Mouse (Mus musculus): ENCODE data around the gene Ttyh3. TPM values are rescaled to one million over a fixed set of nuclear protein-coding genes. Genes with fewer than 3 reads are reported as not detected.

The Ttyh3 gene
- polyA plus RNA-seq, 1 experiment from 2014 or later: 46.4 TPM

GRCm38 (mm10) chr5:140616691-140617090 is 32.1 kb downstream of the Ttyh3 start:
- Histone ChIP-seq H3K9me3 (ENCODE audit: control insufficient read depth, low read length) (no peaks in the 10 kb centered on the region), H3K36me3 (ENCODE audit: control insufficient read depth, insufficient read depth, low read length) (peaks cover 20% of the 10 kb centered on the region), H3K4me1 (ENCODE audit: control insufficient read depth, insufficient read depth, low read length) (peaks cover 19% of the 10 kb centered on the region), H3K27me3 (ENCODE audit: control insufficient read depth, insufficient read depth, low read length) (no peaks in the 10 kb centered on the region), H3K27ac (ENCODE audit: low read depth, low read length) (no peak overlapping the region), H3K4me3 (ENCODE audit: low read depth, low read length) (no peak overlapping the region), H3K4me2 (no peak overlapping the region), H3K9ac (ENCODE audit: low read length) (no peak overlapping the region)
- ATAC-seq (ENCODE audit: low FRiP score) (no peak), DNase-seq (ENCODE audit: low spot score, missing footprints) (no peak)
- whole genome bisulfite sequencing: 76% methylated on average over 9 of the region's 9 CpGs

- Histone ChIP-seq H3K36me3 (ENCODE audit: control insufficient read depth, insufficient read depth, low read length) (peaks cover 20% of the 10 kb centered on the region), H3K27me3 (ENCODE audit: control insufficient read depth, insufficient read depth, low read length) (no peaks in the 10 kb centered on the region), H3K4me2 (no peak overlapping the region), H3K9ac (ENCODE audit: low read length) (no peak overlapping the region), H3K4me3 (ENCODE audit: low read depth, low read length) (no peak overlapping the region), H3K4me1 (ENCODE audit: control insufficient read depth, insufficient read depth, low read length) (peaks cover 24% of the 10 kb centered on the region), H3K9me3 (ENCODE audit: control insufficient read depth, low read length) (no peaks in the 10 kb centered on the region), H3K27ac (ENCODE audit: low read depth, low read length) (no peak overlapping the region)
- WGBS: 76% methylated on average over 6 of the region's 6 CpGs
- ATAC-seq (ENCODE audit: low FRiP score): no peak
- DNase-seq (ENCODE audit: low spot score, missing footprints): no peak
These were observed 32.7 kb downstream of the Ttyh3 start for GRCm38 (mm10) chr5:140616110-140616503.

- Histone ChIP-seq H3K9me3 (ENCODE audit: control insufficient read depth, low read length) (no peaks in the 10 kb centered on the region), H3K4me1 (ENCODE audit: control insufficient read depth, insufficient read depth, low read length) (peaks cover 29% of the 10 kb centered on the region), H3K4me3 (ENCODE audit: low read depth, low read length) (no peak overlapping the region), H3K36me3 (ENCODE audit: control insufficient read depth, insufficient read depth, low read length) (peaks cover 20% of the 10 kb centered on the region), H3K9ac (ENCODE audit: low read length) (no peak overlapping the region), H3K27ac (ENCODE audit: low read depth, low read length) (no peak overlapping the region; the same call in 1 of the 2 replicates), H3K4me2 (no peak overlapping the region), H3K27me3 (ENCODE audit: control insufficient read depth, insufficient read depth, low read length) (no peaks in the 10 kb centered on the region)
- DNase-seq (ENCODE audit: low spot score, missing footprints) (no peak), ATAC-seq (ENCODE audit: low FRiP score) (no peak)
- WGBS: 82% methylated on average over 10 of the region's 10 CpGs
These were observed 33.3 kb downstream of the Ttyh3 start for GRCm38 (mm10) chr5:140615321-140616109.

- no peak overlapping the region for H3K9ac ChIP-seq (ENCODE audit: low read length)
- ATAC-seq (ENCODE audit: low FRiP score) (no peak), DNase-seq (ENCODE audit: low spot score, missing footprints) (no peak)
- H3K9me3 ChIP-seq (ENCODE audit: control insufficient read depth, low read length): no peaks in the 10 kb centered on the region
- H3K4me1 ChIP-seq (ENCODE audit: control insufficient read depth, insufficient read depth, low read length): peaks cover 35% of the 10 kb centered on the region
- no peaks in the 10 kb centered on the region for H3K27me3 ChIP-seq (ENCODE audit: control insufficient read depth, insufficient read depth, low read length)
- H3K27ac ChIP-seq (ENCODE audit: low read depth, low read length): peak overlapping the region; percentile 0; the same call in 1 of the 2 replicates
- H3K36me3 ChIP-seq (ENCODE audit: control insufficient read depth, insufficient read depth, low read length): peaks cover 20% of the 10 kb centered on the region
- WGBS: 94% methylated on average over 4 of the region's 4 CpGs
- H3K4me3 ChIP-seq (ENCODE audit: low read depth, low read length): no peak overlapping the region
- H3K4me2 ChIP-seq: no peak overlapping the region
These were observed 34.0 kb downstream of the Ttyh3 start for GRCm38 (mm10) chr5:140614837-140615236.

- H3K9ac ChIP-seq (ENCODE audit: low read length): no peak overlapping the region
- no peak overlapping the region for H3K4me2 ChIP-seq
- no peak overlapping the region for H3K4me3 ChIP-seq (ENCODE audit: low read depth, low read length)
- no peaks in the 10 kb centered on the region for H3K9me3 ChIP-seq (ENCODE audit: control insufficient read depth, low read length)
- peaks cover 37% of the 10 kb centered on the region for H3K4me1 ChIP-seq (ENCODE audit: control insufficient read depth, insufficient read depth, low read length)
- no peak overlapping the region for H3K27ac ChIP-seq (ENCODE audit: low read depth, low read length)
- no peaks in the 10 kb centered on the region for H3K27me3 ChIP-seq (ENCODE audit: control insufficient read depth, insufficient read depth, low read length)
- H3K36me3 ChIP-seq (ENCODE audit: control insufficient read depth, insufficient read depth, low read length): peaks cover 20% of the 10 kb centered on the region
- no peak for DNase-seq (ENCODE audit: low spot score, missing footprints)
- WGBS: 94% methylated on average over 10 of the region's 10 CpGs
- ATAC-seq (ENCODE audit: low FRiP score): no peak
These were observed 34.7 kb downstream of the Ttyh3 start for GRCm38 (mm10) chr5:140614141-140614540.

- 26% methylated on average over 18 of the region's 18 CpGs for WGBS
- no peaks in the 10 kb centered on the region for H3K27me3 ChIP-seq (ENCODE audit: control insufficient read depth, insufficient read depth, low read length)
- peak overlapping the region; percentile 94 for H3K9ac ChIP-seq (ENCODE audit: low read length)
- peak overlapping the region; percentile 47 for H3K4me2 ChIP-seq
- ATAC-seq (ENCODE audit: low FRiP score) (no peak; the same call in 1 of the 2 replicates), DNase-seq (ENCODE audit: low spot score, missing footprints) (no peak)
- peak overlapping the region; percentile 98 for H3K27ac ChIP-seq (ENCODE audit: low read depth, low read length)
- no peaks in the 10 kb centered on the region for H3K9me3 ChIP-seq (ENCODE audit: control insufficient read depth, low read length)
- H3K4me3 ChIP-seq (ENCODE audit: low read depth, low read length): peak overlapping the region; percentile 75
- H3K36me3 ChIP-seq (ENCODE audit: control insufficient read depth, insufficient read depth, low read length): peaks cover 20% of the 10 kb centered on the region
- peaks cover 38% of the 10 kb centered on the region for H3K4me1 ChIP-seq (ENCODE audit: control insufficient read depth, insufficient read depth, low read length)
These were observed 36.6 kb downstream of the Ttyh3 start for GRCm38 (mm10) chr5:140612191-140612590.

GRCm38 (mm10) chr5:140611611-140612185 is 37.1 kb downstream of the Ttyh3 start:
- Histone ChIP-seq H3K9ac (ENCODE audit: low read length) (peak overlapping the region; percentile 94), H3K4me2 (peak overlapping the region; percentile 47), H3K4me1 (ENCODE audit: control insufficient read depth, insufficient read depth, low read length) (peaks cover 40% of the 10 kb centered on the region), H3K27me3 (ENCODE audit: control insufficient read depth, insufficient read depth, low read length) (no peaks in the 10 kb centered on the region), H3K4me3 (ENCODE audit: low read depth, low read length) (peak overlapping the region; percentile 75), H3K36me3 (ENCODE audit: control insufficient read depth, insufficient read depth, low read length) (peaks cover 20% of the 10 kb centered on the region), H3K9me3 (ENCODE audit: control insufficient read depth, low read length) (no peaks in the 10 kb centered on the region), H3K27ac (ENCODE audit: low read depth, low read length) (peak overlapping the region; percentile 98)
- DNase-seq (ENCODE audit: low spot score, missing footprints) (peak; percentile 97), ATAC-seq (ENCODE audit: low FRiP score) (peak; percentile 45)
- 11% methylated on average over 15 of the region's 15 CpGs for WGBS

GRCm38 (mm10) chr5:140611021-140611583 is 37.7 kb downstream of the Ttyh3 start:
- Histone ChIP-seq H3K36me3 (ENCODE audit: control insufficient read depth, insufficient read depth, low read length) (peaks cover 20% of the 10 kb centered on the region), H3K9me3 (ENCODE audit: control insufficient read depth, low read length) (no peaks in the 10 kb centered on the region), H3K4me2 (peak overlapping the region; percentile 47), H3K4me1 (ENCODE audit: control insufficient read depth, insufficient read depth, low read length) (peaks cover 46% of the 10 kb centered on the region), H3K4me3 (ENCODE audit: low read depth, low read length) (peak overlapping the region; percentile 75), H3K27me3 (ENCODE audit: control insufficient read depth, insufficient read depth, low read length) (peaks cover 3% of the 10 kb centered on the region; the same call in 1 of the 2 replicates), H3K9ac (ENCODE audit: low read length) (peak overlapping the region; percentile 94), H3K27ac (ENCODE audit: low read depth, low read length) (peak overlapping the region; percentile 98)
- 4% methylated on average over 21 of the region's 21 CpGs for WGBS
- ATAC-seq (ENCODE audit: low FRiP score): peak; percentile 74
- DNase-seq (ENCODE audit: low spot score, missing footprints): peak; percentile 98

Data from midbrain, embryonic 11.5 days (tissue).